Comparison of ENCODE assay signal across 8 mouse cellular contexts in genomic region chr2:65003433-65003832, GRCm38 (mm10). TPM values are rescaled to one million over a fixed set of nuclear protein-coding genes. Genes with fewer than 3 reads are reported as not detected.
DNase-seq lines count a peak whose midpoint lies in the region; ATAC-seq lines count a peak whose summit lies in the region.

No protein-coding gene starts in this region.

- DNase-seq in hindbrain, embryonic 14.5 days (ENCODE audit: low spot score): peak; percentile 36
- peak; percentile 30 for DNase-seq in MN1 (ENCODE audit: low spot score)
- peak; percentile 24 for DNase-seq in adrenal gland, adult 8-10 months
- DNase-seq in kidney, postnatal 14 days: peak; percentile 30
- no peak for DNase-seq in forebrain, embryonic 10.5 days (ENCODE audit: extremely low spot score, low spot score)
- DNase-seq in neural tube, embryonic 10.5 days (ENCODE audit: extremely low spot score, low spot score): no peak

- ATAC-seq in hindbrain, embryonic 14.5 days (ENCODE audit: low FRiP score): no peak
- ATAC-seq in hindbrain, embryonic 13.5 days (ENCODE audit: low FRiP score): no peak
- no peak for ATAC-seq in erythroid progenitor cell, adult 5-6 weeks (replicated peaks; ENCODE audit: low FRiP score, poor library complexity, severe bottlenecking)

- WGBS in hindbrain, embryonic 14.5 days: 54% methylated on average over 2 of the region's 2 CpGs
- 36% methylated on average over 2 of the region's 2 CpGs for WGBS in hindbrain, embryonic 13.5 days
- WGBS in forebrain, embryonic 10.5 days: 53% methylated on average over 2 of the region's 2 CpGs

- H3K9ac ChIP-seq in hindbrain, embryonic 14.5 days: no peak overlapping the region
- H3K9ac ChIP-seq in hindbrain, embryonic 13.5 days: no peak overlapping the region

- no peak overlapping the region for H3K4me3 ChIP-seq in hindbrain, embryonic 14.5 days (replicated peaks; ENCODE audit: low read length)
- no peak overlapping the region for H3K4me3 ChIP-seq in hindbrain, embryonic 13.5 days
- H3K4me3 ChIP-seq in forebrain, embryonic 10.5 days: no peak overlapping the region

- no peaks in the 10 kb centered on the region for H3K27me3 ChIP-seq in hindbrain, embryonic 14.5 days (ENCODE audit: control insufficient read depth, insufficient read depth, low read length)
- no peaks in the 10 kb centered on the region for H3K27me3 ChIP-seq in hindbrain, embryonic 13.5 days
- no peaks in the 10 kb centered on the region for H3K27me3 ChIP-seq in forebrain, embryonic 10.5 days (ENCODE audit: poor library complexity, severe bottlenecking)

- H3K9me3 ChIP-seq in hindbrain, embryonic 14.5 days (ENCODE audit: control insufficient read depth, low read length): no peaks in the 10 kb centered on the region
- H3K9me3 ChIP-seq in hindbrain, embryonic 13.5 days: no peaks in the 10 kb centered on the region
- no peaks in the 10 kb centered on the region for H3K9me3 ChIP-seq in forebrain, embryonic 10.5 days

- no peaks in the 10 kb centered on the region for H3K36me3 ChIP-seq in hindbrain, embryonic 14.5 days (replicated peaks; ENCODE audit: control insufficient read depth, insufficient read depth)
- no peaks in the 10 kb centered on the region for H3K36me3 ChIP-seq in hindbrain, embryonic 13.5 days
- no peaks in the 10 kb centered on the region for H3K36me3 ChIP-seq in forebrain, embryonic 10.5 days (replicated peaks)

- H3K4me2 ChIP-seq in hindbrain, embryonic 14.5 days (replicated peaks): no peak overlapping the region
- no peak overlapping the region for H3K4me2 ChIP-seq in hindbrain, embryonic 13.5 days

- H3K27ac ChIP-seq in hindbrain, embryonic 14.5 days: no peak overlapping the region
- H3K27ac ChIP-seq in hindbrain, embryonic 13.5 days: no peak overlapping the region
- no peak overlapping the region for H3K27ac ChIP-seq in forebrain, embryonic 10.5 days

- H3K4me1 ChIP-seq in hindbrain, embryonic 14.5 days (replicated peaks; ENCODE audit: control insufficient read depth, insufficient read depth, low read length): no peaks in the 10 kb centered on the region
- H3K4me1 ChIP-seq in hindbrain, embryonic 13.5 days (replicated peaks): no peaks in the 10 kb centered on the region
- no peaks in the 10 kb centered on the region for H3K4me1 ChIP-seq in forebrain, embryonic 10.5 days

RNA-seq across cellular contexts. Expression of gene Grb14, which starts 21.4 kb away (rescaled TPM):
- polyA plus RNA-seq in hindbrain, embryonic 14.5 days (2014; fragmentation: Nextera tagmentation; extraction: Ambion mirVana): 24.7 and 25.9 TPM in 2 replicates
- 16.4 and 19.0 TPM in 2 replicates for polyA plus RNA-seq in hindbrain, embryonic 13.5 days (2015; fragmentation: Nextera tagmentation; extraction: Ambion mirVana)
- 10 to 100 TPM; 18.9 to 71.7 (median 50.2) TPM for total RNA-seq in adrenal gland, adult 8-10 months (2022)
- total RNA-seq in erythroid progenitor cell, adult 5-6 weeks (2015; ENCODE audit: low replicate concordance): not detected in 2 replicates
- not detected in 2 replicates for total RNA-seq in erythroid progenitor cell, adult 5-6 weeks (2017; ENCODE audit: low replicate concordance)
- 3.0 and 3.5 TPM in 2 replicates for polyA plus RNA-seq in forebrain, embryonic 10.5 days (2016; fragmentation: Nextera tagmentation; extraction: Ambion mirVana)

Comparison
In these comparisons a context has a peak if more than half of its experiments do, and no peak if none do; other contexts are left out.
1. DNase-seq: peak in hindbrain, embryonic 14.5 days (single experiment), MN1 (single experiment), adrenal gland, adult 8-10 months (single experiment) and kidney, postnatal 14 days (single experiment); none in forebrain, embryonic 10.5 days (single experiment) and neural tube, embryonic 10.5 days (single experiment).